Mouse (Mus musculus): ENCODE data around the gene Cenpj.
A peak's percentile ranks its signal among the peaks of the same experiment; 100 is the strongest.

Gene Cenpj

GRCm38 (mm10) chr14:56545491-56545890 lies 29.7 kb downstream of the Cenpj start:
- no peak for DNase-seq (ENCODE audit: extremely low spot score)

GRCm38 (mm10) chr14:56544946-56545345 lies 30.3 kb downstream of the Cenpj start:
- DNase-seq (ENCODE audit: extremely low spot score) = no peak

- DNase-seq (ENCODE audit: extremely low spot score) = no peak
Measured at GRCm38 (mm10) chr14:56530788-56531187, 44.4 kb downstream of the Cenpj start.

GRCm38 (mm10) chr14:56514775-56515174 lies 60.5 kb downstream of the Cenpj start:
- DNase-seq (ENCODE audit: extremely low spot score) = no peak

- peak; percentile 57 for DNase-seq (ENCODE audit: extremely low spot score)
Measured at GRCm38 (mm10) chr14:56512084-56512483, 63.1 kb downstream of the Cenpj start.

- DNase-seq (ENCODE audit: extremely low spot score) = no peak
Measured at GRCm38 (mm10) chr14:56506743-56507142, 68.5 kb downstream of the Cenpj start.

- DNase-seq (ENCODE audit: extremely low spot score) = no peak
Measured at GRCm38 (mm10) chr14:56502407-56502806, 72.8 kb downstream of the Cenpj start.

GRCm38 (mm10) chr14:56489806-56490205 lies 85.4 kb downstream of the Cenpj start:
- DNase-seq (ENCODE audit: extremely low spot score) = no peak
